10 mouse cellular contexts compared by ENCODE assay signal in genomic region chr9:44108269-44109055, GRCm38 (mm10). TPM values are rescaled to one million over a fixed set of nuclear protein-coding genes. Genes with fewer than 3 reads are reported as not detected.
A peak's percentile ranks its signal among the peaks of the same experiment; 100 is the strongest.
DNase-seq lines count a peak whose midpoint lies in the region; ATAC-seq and TF ChIP-seq lines count a peak whose summit lies in the region.
"Had no signal": no experiment of that assay in that cellular context is flagged by ENCODE, and none has a peak within 500 bp of the region (broad histone marks: within the 10 kb centered on the region; RNA-seq: fewer than 3 reads in every experiment).

No protein-coding gene starts in this region.

- H3K27me3 ChIP-seq in kidney, embryonic 15.5 days, result no peaks in the 10 kb centered on the region
- H3K27me3 ChIP-seq in embryonic facial prominence, embryonic 10.5 days (replicated peaks; ENCODE audit: low read depth, poor library complexity, severe bottlenecking), result no peaks in the 10 kb centered on the region
- H3K27me3 ChIP-seq in heart, postnatal 0 days (ENCODE audit: control insufficient read depth, insufficient read depth, low read length), result no peaks in the 10 kb centered on the region
- H3K27me3 ChIP-seq in liver, embryonic 15.5 days, result no peaks in the 10 kb centered on the region
- H3K27me3 ChIP-seq: Patski had no signal

- peak overlapping the region; percentile 55 for H3K4me2 ChIP-seq in kidney, embryonic 15.5 days
- peak overlapping the region; percentile 40; the same call in 1 of the 2 replicates for H3K4me2 ChIP-seq in heart, postnatal 0 days (ENCODE audit: low read depth, low read length)
- H3K4me2 ChIP-seq in liver, embryonic 15.5 days, result peak overlapping the region; percentile 58; the same call in 1 of the 2 replicates

- 72% methylated on average over 31 of the region's 31 CpGs for WGBS in kidney, embryonic 15.5 days
- 82% methylated on average over 31 of the region's 31 CpGs for WGBS in embryonic facial prominence, embryonic 10.5 days
- WGBS in heart, postnatal 0 days, result 78% methylated on average over 31 of the region's 31 CpGs
- WGBS in liver, embryonic 15.5 days (ENCODE audit: insufficient replicate concordance), result 85% methylated on average over 31 of the region's 31 CpGs

- H3K9ac ChIP-seq in kidney, embryonic 15.5 days, result peak overlapping the region; percentile 31; the same call in 1 of the 2 replicates
- H3K9ac ChIP-seq in heart, postnatal 0 days (replicated peaks; ENCODE audit: low read depth, low read length), result no peak overlapping the region
- H3K9ac ChIP-seq in liver, embryonic 15.5 days, result no peak overlapping the region

- DNase-seq in kidney, postnatal 25 days, result no peak
- DNase-seq in embryonic facial prominence, embryonic 10.5 days (ENCODE audit: low spot score), result no peak
- no peak for DNase-seq in heart, postnatal 0 days (ENCODE audit: low spot score)
- no peak for DNase-seq in gastrocnemius, adult 18-20 months (ENCODE audit: low spot score)
- DNase-seq in gastrocnemius, postnatal 25 days, result no peak
- DNase-seq in kidney, adult 9 months, result no peak

- peak overlapping the region; percentile 30; the same call in 1 of the 2 replicates for H3K4me3 ChIP-seq in kidney, embryonic 15.5 days (replicated peaks)
- peak overlapping the region; percentile 46 for H3K4me3 ChIP-seq in embryonic facial prominence, embryonic 10.5 days
- 0 out of 2 replicates have a peak overlapping the region, but pooled peaks have one; percentile 12 for H3K4me3 ChIP-seq in heart, postnatal 0 days (ENCODE audit: low read depth, low read length)
- H3K4me3 ChIP-seq in liver, embryonic 15.5 days (replicated peaks), result no peak overlapping the region

- no peak for ATAC-seq in kidney, embryonic 15.5 days (replicated peaks; ENCODE audit: low FRiP score)
- no peak for ATAC-seq in heart, postnatal 0 days (ENCODE audit: insufficient read depth, low read depth)
- no peak for ATAC-seq in liver, embryonic 15.5 days (ENCODE audit: insufficient read depth)
- ATAC-seq: Patski had no signal

- peaks cover 36% of the 10 kb centered on the region for H3K36me3 ChIP-seq in kidney, embryonic 15.5 days
- peaks cover 73% of the 10 kb centered on the region for H3K36me3 ChIP-seq in embryonic facial prominence, embryonic 10.5 days (replicated peaks)
- no peaks in the 10 kb centered on the region; the same call in 1 of the 2 replicates for H3K36me3 ChIP-seq in heart, postnatal 0 days (replicated peaks; ENCODE audit: control insufficient read depth, insufficient read depth, low read length)
- H3K36me3 ChIP-seq in liver, embryonic 15.5 days (replicated peaks), result peaks cover 54% of the 10 kb centered on the region

- peak overlapping the region; percentile 86; the same call in 1 of the 2 replicates for H3K27ac ChIP-seq in kidney, embryonic 15.5 days
- H3K27ac ChIP-seq in embryonic facial prominence, embryonic 10.5 days (replicated peaks), result peak overlapping the region; percentile 75; the same call in 1 of the 2 replicates
- no peak overlapping the region for H3K27ac ChIP-seq in heart, postnatal 0 days (ENCODE audit: low read depth)
- H3K27ac ChIP-seq in liver, embryonic 15.5 days (replicated peaks), result no peak overlapping the region

- no peaks in the 10 kb centered on the region for H3K9me3 ChIP-seq in kidney, embryonic 15.5 days (replicated peaks)
- no peaks in the 10 kb centered on the region for H3K9me3 ChIP-seq in embryonic facial prominence, embryonic 10.5 days
- H3K9me3 ChIP-seq in heart, postnatal 0 days (replicated peaks; ENCODE audit: control insufficient read depth, low read length), result no peaks in the 10 kb centered on the region
- H3K9me3 ChIP-seq in liver, embryonic 15.5 days (replicated peaks), result no peaks in the 10 kb centered on the region

- no peak for TF ChIP-seq CTCF in heart, postnatal 0 days (IDR thresholded peaks at IDR 0.05; ENCODE audit: low read depth)

- TF ChIP-seq EP300 in heart, postnatal 0 days (IDR thresholded peaks at IDR 0.05; ENCODE audit: low read depth), result no peak

- peaks cover 62% of the 10 kb centered on the region for H3K4me1 ChIP-seq in kidney, embryonic 15.5 days
- peaks cover 61% of the 10 kb centered on the region for H3K4me1 ChIP-seq in embryonic facial prominence, embryonic 10.5 days
- H3K4me1 ChIP-seq in heart, postnatal 0 days (ENCODE audit: control insufficient read depth, insufficient read depth), result peaks cover 32% of the 10 kb centered on the region
- peaks cover 52% of the 10 kb centered on the region for H3K4me1 ChIP-seq in liver, embryonic 15.5 days (replicated peaks)

RNA-seq across cellular contexts. Expression of gene C1qtnf5, which starts 1.4 kb away (rescaled TPM):
- 4.5 and 5.2 TPM in 2 replicates for polyA plus RNA-seq in kidney, embryonic 15.5 days (2015; fragmentation: Nextera tagmentation; extraction: Ambion mirVana)
- 0.27 and 0.75 TPM in 2 replicates for polyA plus RNA-seq in embryonic facial prominence, embryonic 10.5 days (2016; fragmentation: Nextera tagmentation; extraction: Ambion mirVana)
- total RNA-seq in heart, postnatal 0 days (2014; rRNA removed; ENCODE audit: low replicate concordance), result 9.0 TPM in 2 replicates
- 4.1 and 4.5 TPM in 2 replicates for polyA plus RNA-seq in heart, postnatal 0 days (2015; fragmentation: Nextera tagmentation; extraction: Ambion mirVana)
- 0.29 and 0.53 TPM in 2 replicates for polyA plus RNA-seq in liver, embryonic 15.5 days (2015; fragmentation: Nextera tagmentation; extraction: Ambion mirVana)
- total RNA-seq in gastrocnemius, adult 18-20 months (2021), result 1 to 10 TPM; 3.9 to 5.4 TPM
- 10 to 100 TPM in 1 of 2 experiments, 1 to 10 TPM in 1; 8.0 to 13.6 TPM for total RNA-seq in gastrocnemius, postnatal 25 days (2021)

RNA-seq across cellular contexts. Expression of gene Gm49380, which starts 4.8 kb away (rescaled TPM):
- polyA plus RNA-seq in kidney, embryonic 15.5 days (2015; fragmentation: Nextera tagmentation; extraction: Ambion mirVana), result 0.17 and 0.21 TPM in 2 replicates
- 0.31 and 0.49 TPM in 2 replicates for polyA plus RNA-seq in embryonic facial prominence, embryonic 10.5 days (2016; fragmentation: Nextera tagmentation; extraction: Ambion mirVana)
- total RNA-seq in heart, postnatal 0 days (2014; rRNA removed; ENCODE audit: low replicate concordance), result not detected in 2 replicates
- polyA plus RNA-seq in heart, postnatal 0 days (2015; fragmentation: Nextera tagmentation; extraction: Ambion mirVana), result 0.10 TPM in 1 of 2 replicates, not detected in the other
- polyA plus RNA-seq in liver, embryonic 15.5 days (2015; fragmentation: Nextera tagmentation; extraction: Ambion mirVana), result not detected in 2 replicates
- 1 to 10 TPM in 1 of 2 experiments, under 1 TPM in 1; 0.43 to 1.9 TPM for total RNA-seq in gastrocnemius, adult 18-20 months (2021)
- 1 to 10 TPM in 1 of 2 experiments, under 1 TPM in 1; 0.82 to 2.4 TPM for total RNA-seq in gastrocnemius, postnatal 25 days (2021)

RNA-seq across cellular contexts. Expression of gene Rnf26, which starts 4.9 kb away (rescaled TPM):
- 70.9 and 78.3 TPM in 2 replicates for polyA plus RNA-seq in kidney, embryonic 15.5 days (2015; fragmentation: Nextera tagmentation; extraction: Ambion mirVana)
- 80.1 and 80.9 TPM in 2 replicates for polyA plus RNA-seq in embryonic facial prominence, embryonic 10.5 days (2016; fragmentation: Nextera tagmentation; extraction: Ambion mirVana)
- total RNA-seq in heart, postnatal 0 days (2014; rRNA removed; ENCODE audit: low replicate concordance), result 13.0 and 16.6 TPM in 2 replicates
- polyA plus RNA-seq in heart, postnatal 0 days (2015; fragmentation: Nextera tagmentation; extraction: Ambion mirVana), result 13.7 and 14.1 TPM in 2 replicates
- 35.2 and 38.4 TPM in 2 replicates for polyA plus RNA-seq in liver, embryonic 15.5 days (2015; fragmentation: Nextera tagmentation; extraction: Ambion mirVana)
- total RNA-seq in gastrocnemius, adult 18-20 months (2021), result 1 to 10 TPM; 1.5 to 3.0 TPM
- total RNA-seq in gastrocnemius, postnatal 25 days (2021), result 1 to 10 TPM; 2.9 TPM

RNA-seq across cellular contexts. Expression of gene Mfrp, which starts 6.9 kb away (rescaled TPM):
- 0.13 TPM in 1 of 2 replicates, not detected in the other for polyA plus RNA-seq in kidney, embryonic 15.5 days (2015; fragmentation: Nextera tagmentation; extraction: Ambion mirVana)
- 0.09 and 0.12 TPM in 2 replicates for polyA plus RNA-seq in embryonic facial prominence, embryonic 10.5 days (2016; fragmentation: Nextera tagmentation; extraction: Ambion mirVana)
- total RNA-seq in heart, postnatal 0 days (2014; rRNA removed; ENCODE audit: low replicate concordance), result not detected in 2 replicates
- not detected in 2 replicates for polyA plus RNA-seq in heart, postnatal 0 days (2015; fragmentation: Nextera tagmentation; extraction: Ambion mirVana)
- polyA plus RNA-seq in liver, embryonic 15.5 days (2015; fragmentation: Nextera tagmentation; extraction: Ambion mirVana), result 0.10 TPM in 1 of 2 replicates, not detected in the other
- not detected for total RNA-seq in gastrocnemius, adult 18-20 months (2021)
- not detected for total RNA-seq in gastrocnemius, postnatal 25 days (2021)
- total RNA-seq: gastrocnemius, postnatal 4 days had no signal

RNA-seq across cellular contexts. Expression of gene Mcam, which starts 25.8 kb away (rescaled TPM):
- 44.2 and 47.0 TPM in 2 replicates for polyA plus RNA-seq in kidney, embryonic 15.5 days (2015; fragmentation: Nextera tagmentation; extraction: Ambion mirVana)
- polyA plus RNA-seq in embryonic facial prominence, embryonic 10.5 days (2016; fragmentation: Nextera tagmentation; extraction: Ambion mirVana), result 11.2 and 12.3 TPM in 2 replicates
- 190 and 209 TPM in 2 replicates for total RNA-seq in heart, postnatal 0 days (2014; rRNA removed; ENCODE audit: low replicate concordance)
- 47.1 and 54.2 TPM in 2 replicates for polyA plus RNA-seq in heart, postnatal 0 days (2015; fragmentation: Nextera tagmentation; extraction: Ambion mirVana)
- polyA plus RNA-seq in liver, embryonic 15.5 days (2015; fragmentation: Nextera tagmentation; extraction: Ambion mirVana), result 4.4 and 4.8 TPM in 2 replicates
- 10 to 100 TPM; 19.8 to 32.9 TPM for total RNA-seq in gastrocnemius, adult 18-20 months (2021)
- total RNA-seq in gastrocnemius, postnatal 25 days (2021), result 10 to 100 TPM; 31.2 to 32.4 TPM

Comparison
In these comparisons a context has a peak if more than half of its experiments do, and no peak if none do; other contexts are left out.
1. H3K27ac ChIP-seq: peak in kidney, embryonic 15.5 days (single experiment) and embryonic facial prominence, embryonic 10.5 days (single experiment); none in heart, postnatal 0 days (single experiment) and liver, embryonic 15.5 days (single experiment).
2. Peak in every context shown above with its lines, with median percentiles within 50 percentile points of each other: H3K4me2 ChIP-seq.